Mouse (Mus musculus): ENCODE data around the gene Tgif2. TPM values are rescaled to one million over a fixed set of nuclear protein-coding genes. Genes with fewer than 3 reads are reported as not detected.
A peak's percentile ranks its signal among the peaks of the same experiment; 100 is the strongest.

The Tgif2 gene
- polyA plus RNA-seq, 1 experiment from 2014 or later: 88.3 TPM

DNA sequence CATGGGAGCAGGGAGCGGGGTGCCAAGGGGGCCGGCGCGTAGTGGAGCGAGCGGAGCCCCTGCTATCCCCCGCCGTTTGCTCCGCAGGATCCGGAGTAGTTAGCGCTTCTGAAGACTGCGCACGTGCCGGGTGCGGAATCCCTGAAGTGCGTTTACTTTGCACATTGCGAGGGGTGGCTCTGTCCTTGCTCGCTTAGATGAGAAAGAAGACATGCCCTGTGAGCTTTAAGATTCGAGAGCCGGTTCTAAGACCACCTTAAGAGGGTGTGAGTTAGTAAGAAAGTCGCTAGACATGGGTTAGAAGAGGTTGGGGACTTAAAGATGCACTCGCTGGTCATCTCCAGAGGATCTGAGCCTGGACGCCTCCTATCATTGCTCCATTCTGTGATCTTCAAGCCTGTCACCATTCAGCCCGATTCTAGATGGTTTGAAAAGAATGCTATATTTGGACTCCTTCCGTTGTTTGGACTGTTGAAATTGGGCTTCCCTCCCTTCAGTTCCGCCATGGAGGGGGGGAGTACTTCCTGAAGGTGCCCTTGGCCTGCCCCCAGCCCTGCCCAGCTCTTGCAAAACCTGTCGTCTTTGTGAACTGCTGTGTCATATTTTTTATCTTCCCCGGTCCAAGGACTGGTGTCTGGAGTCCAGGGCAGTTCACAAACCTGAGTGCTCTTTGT, 23.8 kb downstream of the Tgif2 start:
- H3K4me3 ChIP-seq (replicated peaks): peak overlapping the region; percentile 98
- no peak; the same call in 1 of the 2 replicates for ATAC-seq (ENCODE audit: low FRiP score)
- no peaks in the 10 kb centered on the region for H3K27me3 ChIP-seq
- peak overlapping the region; percentile 86 for H3K4me2 ChIP-seq
- peak overlapping the region; percentile 97 for H3K9ac ChIP-seq
- H3K9me3 ChIP-seq: no peaks in the 10 kb centered on the region
- H3K4me1 ChIP-seq: peaks cover 30% of the 10 kb centered on the region
- peaks cover 39% of the 10 kb centered on the region for H3K36me3 ChIP-seq (replicated peaks)
- peak overlapping the region; percentile 93 for H3K27ac ChIP-seq
- 4% methylated on average over 28 of the region's 28 CpGs for WGBS

- H3K9me3 ChIP-seq: no peaks in the 10 kb centered on the region
- H3K9ac ChIP-seq: peak overlapping the region; percentile 97; the same call in 1 of the 2 replicates
- 78% methylated on average over 3 of the region's 3 CpGs for WGBS
- no peaks in the 10 kb centered on the region for H3K27me3 ChIP-seq
- no peak for ATAC-seq (ENCODE audit: low FRiP score)
- H3K4me3 ChIP-seq (replicated peaks): peak overlapping the region; percentile 98; the same call in 1 of the 2 replicates
- peaks cover 42% of the 10 kb centered on the region for H3K36me3 ChIP-seq (replicated peaks)
- peak overlapping the region; percentile 86 for H3K4me2 ChIP-seq
- peaks cover 30% of the 10 kb centered on the region for H3K4me1 ChIP-seq
- no peak overlapping the region for H3K27ac ChIP-seq
Measured at GRCm38 (mm10) chr2:156864481-156864880, 24.7 kb downstream of the Tgif2 start.

GRCm38 (mm10) chr2:156868994-156869393, 29.2 kb downstream of the Tgif2 start:
- no peak overlapping the region for H3K27ac ChIP-seq
- peaks cover 83% of the 10 kb centered on the region for H3K36me3 ChIP-seq (replicated peaks)
- no peak overlapping the region for H3K4me2 ChIP-seq
- H3K9me3 ChIP-seq: no peaks in the 10 kb centered on the region
- H3K27me3 ChIP-seq: no peaks in the 10 kb centered on the region
- 85% methylated on average over 8 of the region's 8 CpGs for WGBS
- ATAC-seq (ENCODE audit: low FRiP score): no peak
- H3K4me3 ChIP-seq (replicated peaks): no peak overlapping the region
- no peak overlapping the region for H3K9ac ChIP-seq
- peaks cover 10% of the 10 kb centered on the region for H3K4me1 ChIP-seq

DNA sequence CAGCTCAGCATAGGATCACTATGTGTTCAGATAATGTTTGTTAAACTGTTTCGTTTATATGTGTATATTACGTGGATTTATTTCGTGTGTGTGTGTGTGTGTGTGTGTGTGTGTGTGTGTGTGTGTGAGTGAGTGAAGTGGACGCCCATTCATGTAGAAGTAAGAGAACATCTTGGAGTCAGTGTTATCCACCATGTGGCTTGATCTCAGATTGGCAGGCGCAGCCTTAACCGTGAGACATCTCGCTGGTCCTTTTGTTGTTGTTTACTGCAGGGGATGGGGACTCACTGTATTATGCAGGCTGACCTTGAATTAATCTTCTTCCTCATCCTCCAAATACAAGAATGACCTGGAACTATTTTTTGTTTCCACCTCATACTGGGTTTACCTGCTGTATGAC, 29.7 kb downstream of the Tgif2 start:
- Histone ChIP-seq H3K9me3 (no peaks in the 10 kb centered on the region), H3K4me1 (peaks cover 5% of the 10 kb centered on the region), H3K9ac (no peak overlapping the region), H3K4me3 (replicated peaks) (no peak overlapping the region), H3K4me2 (no peak overlapping the region), H3K36me3 (replicated peaks) (peaks cover 89% of the 10 kb centered on the region), H3K27ac (no peak overlapping the region), H3K27me3 (no peaks in the 10 kb centered on the region)
- WGBS: 91% methylated on average over 7 of the region's 7 CpGs
- ATAC-seq (ENCODE audit: low FRiP score): no peak

DNA sequence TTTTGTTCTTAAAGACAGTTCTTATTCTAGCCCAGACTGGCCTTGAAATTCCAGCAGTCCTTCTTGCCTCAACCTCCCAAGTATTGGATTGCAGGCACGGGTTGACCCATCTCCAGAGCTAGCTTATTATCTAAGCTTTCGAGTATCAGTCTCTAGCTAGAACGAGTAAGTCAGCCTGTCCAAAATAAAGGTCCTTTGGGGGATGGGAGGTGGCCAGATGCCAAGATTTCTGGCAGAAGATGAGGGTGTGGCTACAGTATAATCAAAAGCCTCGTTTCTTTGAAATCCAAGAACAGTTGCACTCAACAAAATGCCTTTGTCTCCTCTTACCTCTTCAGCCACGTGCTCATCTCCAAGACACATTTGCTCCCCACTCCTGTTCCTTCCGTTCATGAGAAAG, 30.7 kb downstream of the Tgif2 start:
- Histone ChIP-seq H3K27me3 (no peaks in the 10 kb centered on the region), H3K36me3 (replicated peaks) (peaks cover 90% of the 10 kb centered on the region), H3K4me3 (replicated peaks) (no peak overlapping the region), H3K27ac (no peak overlapping the region), H3K4me1 (peaks cover 1% of the 10 kb centered on the region; the same call in 1 of the 2 replicates), H3K9ac (no peak overlapping the region; the same call in 1 of the 2 replicates), H3K9me3 (no peaks in the 10 kb centered on the region), H3K4me2 (no peak overlapping the region)
- WGBS: 63% methylated on average over 6 of the region's 6 CpGs
- no peak for ATAC-seq (ENCODE audit: low FRiP score)

- H3K27ac ChIP-seq: no peak overlapping the region
- H3K36me3 ChIP-seq (replicated peaks): peaks cover 61% of the 10 kb centered on the region
- 0 out of 2 replicates have a peak, but pooled peaks have one; percentile 30 for ATAC-seq (ENCODE audit: low FRiP score)
- H3K9me3 ChIP-seq: no peaks in the 10 kb centered on the region
- WGBS: 38% methylated on average over 5 of the region's 5 CpGs
- no peak overlapping the region for H3K9ac ChIP-seq
- H3K4me1 ChIP-seq: no peaks in the 10 kb centered on the region
- no peak overlapping the region for H3K4me3 ChIP-seq (replicated peaks)
- H3K27me3 ChIP-seq: no peaks in the 10 kb centered on the region
- no peak overlapping the region for H3K4me2 ChIP-seq
Measured at GRCm38 (mm10) chr2:156873629-156874028, 33.8 kb downstream of the Tgif2 start.

- Histone ChIP-seq H3K27me3 (no peaks in the 10 kb centered on the region), H3K36me3 (replicated peaks) (peaks cover 56% of the 10 kb centered on the region)
- 91% methylated on average over 8 of the region's 8 CpGs for WGBS
Measured at GRCm38 (mm10) chr2:156874047-156874759, 34.4 kb downstream of the Tgif2 start.

DNA sequence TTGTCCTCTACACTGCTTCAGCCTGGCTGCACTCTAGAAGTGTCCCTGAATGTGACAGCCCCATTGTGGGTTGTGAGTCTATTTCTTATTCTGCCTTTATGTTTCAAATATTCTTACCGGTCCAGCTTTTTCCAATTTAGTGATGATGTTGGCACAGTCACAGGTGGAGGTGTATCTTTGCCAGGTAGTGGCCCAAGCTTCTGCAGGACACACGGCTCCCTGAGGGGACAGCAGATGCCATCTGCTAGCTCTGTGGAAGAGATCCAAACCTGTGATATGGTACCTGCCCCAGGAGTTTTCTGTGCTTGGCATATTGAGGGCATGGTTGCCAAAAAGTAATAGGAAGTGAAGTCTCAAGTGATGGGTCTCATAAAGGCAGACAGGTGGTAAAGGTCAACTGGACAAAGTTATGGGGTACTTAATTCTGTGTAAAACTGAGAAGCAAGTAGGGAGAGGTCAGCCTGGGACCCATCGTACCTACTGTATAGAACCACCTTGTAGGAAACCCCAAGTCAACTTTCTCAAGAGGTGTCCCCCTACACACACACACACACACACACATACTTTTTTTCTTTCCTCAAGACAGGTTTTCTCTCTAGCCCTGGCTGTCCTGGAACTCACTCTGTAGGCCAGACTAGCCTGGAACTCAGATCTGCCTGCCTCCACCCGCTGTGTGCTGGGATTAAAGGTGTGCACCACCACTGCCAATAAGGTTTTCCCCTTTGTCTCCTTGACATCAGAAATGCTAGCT, 35.1 kb downstream of the Tgif2 start:
- no peak for ATAC-seq (ENCODE audit: low FRiP score)
- WGBS: 95% methylated on average over 4 of the region's 4 CpGs

More at GRCm38 (mm10) chr2:156874047-156874759, 34.4 kb downstream of the Tgif2 start:
- no peak overlapping the region for H3K4me2 ChIP-seq
- H3K9me3 ChIP-seq: no peaks in the 10 kb centered on the region
- ATAC-seq (ENCODE audit: low FRiP score): no peak
- H3K9ac ChIP-seq: no peak overlapping the region
- no peak overlapping the region for H3K27ac ChIP-seq
- no peaks in the 10 kb centered on the region for H3K4me1 ChIP-seq
- H3K4me3 ChIP-seq (replicated peaks): no peak overlapping the region

GRCm38 (mm10) chr2:156877726-156878125, 37.9 kb downstream of the Tgif2 start:
- 69% methylated on average over 9 of the region's 9 CpGs for WGBS

More for the DNA sequence above, 35.1 kb downstream of the Tgif2 start:
- no peak overlapping the region for H3K9ac ChIP-seq
- H3K36me3 ChIP-seq (replicated peaks): peaks cover 50% of the 10 kb centered on the region
- no peaks in the 10 kb centered on the region for H3K9me3 ChIP-seq
- no peaks in the 10 kb centered on the region for H3K4me1 ChIP-seq
- no peaks in the 10 kb centered on the region for H3K27me3 ChIP-seq
- H3K27ac ChIP-seq: no peak overlapping the region
- no peak overlapping the region for H3K4me2 ChIP-seq
- no peak overlapping the region for H3K4me3 ChIP-seq (replicated peaks)

GRCm38 (mm10) chr2:156879541-156879940, 39.7 kb downstream of the Tgif2 start:
- 81% methylated on average over 3 of the region's 3 CpGs for whole genome bisulfite sequencing
- no peak for ATAC-seq (ENCODE audit: low FRiP score)
- no peak overlapping the region for H3K4me3 ChIP-seq (replicated peaks)
- H3K27me3 ChIP-seq: no peaks in the 10 kb centered on the region
- no peaks in the 10 kb centered on the region for H3K9me3 ChIP-seq
- H3K9ac ChIP-seq: no peak overlapping the region
- peaks cover 7% of the 10 kb centered on the region for H3K36me3 ChIP-seq (replicated peaks)
- H3K27ac ChIP-seq: no peak overlapping the region
- H3K4me2 ChIP-seq: no peak overlapping the region
- H3K4me1 ChIP-seq: no peaks in the 10 kb centered on the region

More at GRCm38 (mm10) chr2:156877726-156878125, 37.9 kb downstream of the Tgif2 start:
- H3K36me3 ChIP-seq (replicated peaks): peaks cover 24% of the 10 kb centered on the region
- ATAC-seq (ENCODE audit: low FRiP score): no peak
- H3K4me3 ChIP-seq (replicated peaks): no peak overlapping the region
- no peak overlapping the region for H3K4me2 ChIP-seq
- H3K9ac ChIP-seq: no peak overlapping the region
- no peaks in the 10 kb centered on the region for H3K27me3 ChIP-seq
- no peaks in the 10 kb centered on the region for H3K9me3 ChIP-seq
- no peaks in the 10 kb centered on the region for H3K4me1 ChIP-seq
- H3K27ac ChIP-seq: no peak overlapping the region

DNA sequence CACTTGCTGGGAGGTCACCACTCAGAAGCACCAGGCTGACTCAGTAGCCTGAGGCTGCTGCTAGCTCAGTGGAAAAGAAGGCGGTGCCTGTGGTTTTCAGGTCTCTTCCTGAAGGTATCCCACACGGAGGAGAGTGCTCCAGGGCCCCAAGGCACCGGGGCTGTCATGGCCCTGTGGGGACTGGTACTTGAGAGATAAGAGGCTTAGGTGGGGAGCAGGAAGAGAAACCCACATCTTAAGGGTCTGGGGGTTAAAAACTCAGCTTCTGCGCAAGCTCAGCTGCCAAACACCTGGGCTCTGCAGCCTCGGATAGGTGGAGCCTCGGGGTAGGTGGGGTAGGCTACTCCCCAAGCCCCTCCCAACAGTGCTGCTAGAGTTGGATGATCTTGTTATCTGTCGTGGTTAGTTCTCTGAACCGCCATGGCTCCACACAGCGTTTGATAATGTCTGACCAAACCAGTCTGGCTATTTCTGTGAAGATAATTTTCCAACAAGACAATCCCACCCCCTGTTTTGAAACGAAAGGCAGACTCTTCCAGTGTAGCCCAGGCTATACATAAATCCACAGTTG, 42.7 kb downstream of the Tgif2 start:
- no peak overlapping the region for H3K27ac ChIP-seq
- no peaks in the 10 kb centered on the region for H3K27me3 ChIP-seq
- H3K4me2 ChIP-seq: no peak overlapping the region
- WGBS: 41% methylated on average over 10 of the region's 10 CpGs
- H3K9ac ChIP-seq: no peak overlapping the region
- H3K36me3 ChIP-seq (replicated peaks): no peaks in the 10 kb centered on the region
- no peaks in the 10 kb centered on the region for H3K4me1 ChIP-seq
- no peak overlapping the region for H3K4me3 ChIP-seq (replicated peaks)
- ATAC-seq (ENCODE audit: low FRiP score): no peak
- H3K9me3 ChIP-seq: no peaks in the 10 kb centered on the region
